Mouse (Mus musculus) kidney, embryonic 16.5 days (tissue): ENCODE results near the gene Hmg20a. TPM values are rescaled to one million over a fixed set of nuclear protein-coding genes. Genes with fewer than 3 reads are reported as not detected.
A peak's percentile ranks its signal among the peaks of the same experiment; 100 is the strongest.

ENCODE experiments used
- ATAC-seq: fragments of 200-750 bp; cut with Nextera tagmentation; 2 replicates; pipeline ENCODE4 v1.8.0; 2017; ENCODE audit warnings: moderate TSS enrichment; ENCODE audit not compliant: low FRiP score, low TSS enrichment
- H3K27ac ChIP-seq: fragments of 300-500 bp; sonication (generic); 2 replicates; pipeline ENCODE4 v1.5.1; 2014; ENCODE audit warnings: low read length
- H3K27me3 ChIP-seq: fragments of 300-500 bp; sonication (generic); 2 replicates; pipeline ENCODE4 v1.6.1; 2014; ENCODE audit warnings: low read length, control low read depth, mixed read lengths; ENCODE audit not compliant: insufficient read depth
- H3K36me3 ChIP-seq: fragments of 300-500 bp; sonication (generic); 2 replicates; pipeline ENCODE4 v1.6.1; 2014; ENCODE audit warnings: low read length, control low read depth, mixed read lengths; ENCODE audit not compliant: insufficient read depth
- H3K4me1 ChIP-seq: fragments of 300-500 bp; sonication (generic); 2 replicates; pipeline ENCODE4 v1.6.1; 2014; ENCODE audit warnings: low read length, control low read depth, mixed read lengths; ENCODE audit not compliant: insufficient read depth
- H3K4me2 ChIP-seq: fragments of 300-500 bp; sonication (generic); replicated peaks from 2 replicates; pipeline ENCODE4 v1.6.1; 2014; ENCODE audit warnings: low read depth, low read length
- H3K4me3 ChIP-seq: fragments of 300-500 bp; sonication (generic); 2 replicates; pipeline ENCODE4 v1.5.1; 2014; ENCODE audit warnings: mild to moderate bottlenecking, low read length
- H3K9ac ChIP-seq: fragments of 300-500 bp; sonication (generic); replicated peaks from 2 replicates; pipeline ENCODE4 v1.6.1; 2014; ENCODE audit warnings: low read length
- H3K9me3 ChIP-seq: fragments of 300-500 bp; sonication (generic); 2 replicates; pipeline ENCODE4 v1.6.1; 2016; ENCODE audit warnings: low read length, control low read depth
- WGBS: fragments of 180-500 bp; shearing (Covaris S2); extraction: QIAGEN DNeasy Blood & Tissue Kit; methylation state at CpG from one replicate; pipeline ENCODE4 v1.1.7; 2014; 5-methylcytosine and 5-hydroxymethylcytosine counted together
- polyA plus RNA-seq: library from polyadenylated mRNA; unstranded; fragments of >200 nt; fragmentation: Nextera tagmentation; extraction: Ambion mirVana; gene quantifications from 2 replicates; pipeline ENCODE4 v1.2.1, GENCODE M21; 2015

Gene Hmg20a
- polyA plus RNA-seq, 1 experiment from 2014 or later: 59.7 TPM

GRCm38 (mm10) chr9:56508835-56509451 lies 90.5 kb downstream of the Hmg20a start:
- Histone ChIP-seq H3K27ac (peak overlapping the region; percentile 35; the same call in 1 of the 2 replicates), H3K9ac (no peak overlapping the region), H3K36me3 (no peaks in the 10 kb centered on the region), H3K27me3 (no peaks in the 10 kb centered on the region), H3K4me3 (no peak overlapping the region), H3K4me2 (no peak overlapping the region), H3K9me3 (no peaks in the 10 kb centered on the region), H3K4me1 (peaks cover 37% of the 10 kb centered on the region)
- 61% methylated on average over 11 of the region's 11 CpGs for WGBS
- ATAC-seq: no peak

- no peaks in the 10 kb centered on the region for H3K27me3 ChIP-seq
- no peak for ATAC-seq
- no peak overlapping the region for H3K27ac ChIP-seq
- H3K9me3 ChIP-seq: no peaks in the 10 kb centered on the region
- 83% methylated on average over 2 of the region's 2 CpGs for WGBS
- peaks cover 25% of the 10 kb centered on the region for H3K4me1 ChIP-seq
- no peaks in the 10 kb centered on the region for H3K36me3 ChIP-seq
- no peak overlapping the region for H3K9ac ChIP-seq
- no peak overlapping the region for H3K4me2 ChIP-seq
- no peak overlapping the region for H3K4me3 ChIP-seq
Observed at GRCm38 (mm10) chr9:56510281-56510680, 91.9 kb downstream of the Hmg20a start.

GRCm38 (mm10) chr9:56512486-56512885 lies 94.1 kb downstream of the Hmg20a start:
- ATAC-seq: no peak
- Histone ChIP-seq H3K27ac (no peak overlapping the region), H3K4me2 (no peak overlapping the region), H3K9me3 (no peaks in the 10 kb centered on the region), H3K36me3 (no peaks in the 10 kb centered on the region), H3K4me3 (no peak overlapping the region), H3K4me1 (peaks cover 15% of the 10 kb centered on the region), H3K27me3 (no peaks in the 10 kb centered on the region), H3K9ac (no peak overlapping the region)
- WGBS: 95% methylated on average over 4 of the region's 4 CpGs

- WGBS: 90% methylated on average over 5 of the region's 5 CpGs
- Histone ChIP-seq H3K27me3 (no peaks in the 10 kb centered on the region), H3K36me3 (no peaks in the 10 kb centered on the region), H3K9ac (no peak overlapping the region), H3K9me3 (no peaks in the 10 kb centered on the region), H3K27ac (no peak overlapping the region), H3K4me2 (no peak overlapping the region), H3K4me1 (peaks cover 9% of the 10 kb centered on the region; the same call in 1 of the 2 replicates), H3K4me3 (no peak overlapping the region)
- no peak for ATAC-seq
Observed at GRCm38 (mm10) chr9:56515110-56515509, 96.7 kb downstream of the Hmg20a start.

GRCm38 (mm10) chr9:56516219-56516618 lies 97.8 kb downstream of the Hmg20a start:
- peak overlapping the region; percentile 35 for H3K27ac ChIP-seq

GRCm38 (mm10) chr9:56516692-56517263 lies 98.4 kb downstream of the Hmg20a start:
- Histone ChIP-seq H3K9ac (no peak overlapping the region), H3K27me3 (no peaks in the 10 kb centered on the region), H3K4me2 (no peak overlapping the region), H3K9me3 (no peaks in the 10 kb centered on the region), H3K4me3 (no peak overlapping the region), H3K4me1 (peaks cover 9% of the 10 kb centered on the region; the same call in 1 of the 2 replicates), H3K27ac (peak overlapping the region; percentile 68), H3K36me3 (no peaks in the 10 kb centered on the region)
- WGBS: 56% methylated on average over 4 of the region's 4 CpGs
- peak; percentile 73 for ATAC-seq

More at GRCm38 (mm10) chr9:56516219-56516618, 97.8 kb downstream of the Hmg20a start:
- Histone ChIP-seq H3K4me3 (no peak overlapping the region), H3K36me3 (no peaks in the 10 kb centered on the region), H3K9me3 (no peaks in the 10 kb centered on the region), H3K27me3 (no peaks in the 10 kb centered on the region), H3K9ac (no peak overlapping the region), H3K4me2 (no peak overlapping the region), H3K4me1 (peaks cover 9% of the 10 kb centered on the region; the same call in 1 of the 2 replicates)
- 52% methylated on average over 3 of the region's 3 CpGs for WGBS
- no peak for ATAC-seq

GRCm38 (mm10) chr9:56522281-56522680 lies 103.9 kb downstream of the Hmg20a start:
- Histone ChIP-seq H3K27ac (no peak overlapping the region), H3K4me1 (no peaks in the 10 kb centered on the region), H3K4me3 (no peak overlapping the region), H3K36me3 (no peaks in the 10 kb centered on the region), H3K9me3 (no peaks in the 10 kb centered on the region), H3K27me3 (no peaks in the 10 kb centered on the region), H3K4me2 (no peak overlapping the region), H3K9ac (no peak overlapping the region)
- WGBS: 55% methylated on average over 10 of the region's 10 CpGs
- ATAC-seq: no peak

GRCm38 (mm10) chr9:56527951-56528350 lies 109.5 kb downstream of the Hmg20a start:
- 93% methylated on average over 4 of the region's 4 CpGs for WGBS
- no peaks in the 10 kb centered on the region for H3K9me3 ChIP-seq
- no peaks in the 10 kb centered on the region for H3K36me3 ChIP-seq
- no peak overlapping the region for H3K4me3 ChIP-seq
- no peaks in the 10 kb centered on the region for H3K4me1 ChIP-seq
- H3K9ac ChIP-seq: no peak overlapping the region
- no peak overlapping the region for H3K4me2 ChIP-seq
- H3K27me3 ChIP-seq: no peaks in the 10 kb centered on the region
- no peak for ATAC-seq
- H3K27ac ChIP-seq: no peak overlapping the region

GRCm38 (mm10) chr9:56531991-56532390 lies 113.6 kb downstream of the Hmg20a start:
- ATAC-seq: no peak
- H3K4me1 ChIP-seq: peaks cover 6% of the 10 kb centered on the region
- H3K36me3 ChIP-seq: no peaks in the 10 kb centered on the region
- no peak overlapping the region for H3K27ac ChIP-seq
- H3K4me3 ChIP-seq: no peak overlapping the region
- H3K9me3 ChIP-seq: no peaks in the 10 kb centered on the region
- H3K27me3 ChIP-seq: no peaks in the 10 kb centered on the region
- H3K9ac ChIP-seq: no peak overlapping the region
- H3K4me2 ChIP-seq: no peak overlapping the region

GRCm38 (mm10) chr9:56533916-56534315 lies 115.5 kb downstream of the Hmg20a start:
- ATAC-seq: no peak
- no peaks in the 10 kb centered on the region for H3K36me3 ChIP-seq

More at GRCm38 (mm10) chr9:56533916-56534315, 115.5 kb downstream of the Hmg20a start:
- Histone ChIP-seq H3K27ac (peak overlapping the region; percentile 44), H3K4me1 (peaks cover 6% of the 10 kb centered on the region), H3K9me3 (no peaks in the 10 kb centered on the region), H3K4me2 (no peak overlapping the region), H3K27me3 (no peaks in the 10 kb centered on the region), H3K9ac (no peak overlapping the region), H3K4me3 (no peak overlapping the region)
- WGBS: 73% methylated on average over 9 of the region's 9 CpGs
